Mouse (Mus musculus) G1E (cell line): Measurements from ENCODE around the gene Slc36a3.

Experiments used
- CTCF ChIP-seq: IDR thresholded peaks from 2 replicates; pipeline ENCODE4 v1.5.1; 2012; ENCODE audit warnings: low read depth, low read length, inconsistent platforms, mixed read lengths
- GATA1 ChIP-seq: IDR thresholded peaks from 2 replicates; pipeline ENCODE4 v1.6.1; 2012; ENCODE audit warnings: borderline replicate concordance, low read length, inconsistent platforms, mixed read lengths
- GATA2 ChIP-seq: IDR thresholded peaks from 2 replicates; pipeline ENCODE4 v1.6.1; 2012; ENCODE audit warnings: low read depth, low read length, inconsistent platforms, borderline replicate concordance
- POLR2AphosphoS5 ChIP-seq: IDR thresholded peaks from 2 replicates; pipeline ENCODE4 v1.6.1; 2012; ENCODE audit warnings: low read depth, low read length, inconsistent platforms; ENCODE audit not compliant: insufficient replicate concordance
- TAL1 ChIP-seq: conservative IDR thresholded peaks from 2 replicates; pipeline ENCODE4 v1.6.1; 2012; ENCODE audit warnings: low read depth, low read length, inconsistent platforms, mixed read lengths

- no peak for TF ChIP-seq CTCF
- TF ChIP-seq GATA1 = no peak
- no peak for TF ChIP-seq GATA2
- TF ChIP-seq TAL1 = no peak
- no peak for TF ChIP-seq POLR2AphosphoS5
Measured at GRCm38 (mm10) chr11:55079180-55079579, 72.3 kb downstream of the Slc36a3 start.
